Mouse (Mus musculus) Patski (cell line): ENCODE measurements around the gene Colec11. TPM values are rescaled to one million over a fixed set of nuclear protein-coding genes. Genes with fewer than 3 reads are reported as not detected.
A peak's percentile ranks its signal among the peaks of the same experiment; 100 is the strongest.

Experiments used
- ATAC-seq: fragments of 100-300 bp; one replicate; pipeline ENCODE4 v1.8.0; 2021
- CTCF ChIA-PET: fragments of 350-600 bp; sonication (Branson Sonifier 250); formaldehyde crosslinking; loops from one replicate; lab custom pipeline; 2022; ENCODE audit warnings: inconsistent platforms; lab: Charles Lee
- POLR2A ChIA-PET: fragments of 350-600 bp; sonication (Branson Sonifier 250); formaldehyde crosslinking; loops from one replicate; lab custom pipeline; 2022; ENCODE audit warnings: antibody characterized with exemption, inconsistent platforms; lab: Charles Lee
- DNase-seq: peaks from one replicate; pipeline ENCODE4 v3.0.0-alpha.2; 2011; ENCODE audit warnings: low read depth, low spot score
- H3K27me3 ChIP-seq: fragments of 371-371 bp; one replicate; pipeline ENCODE4 v1.5.1; 2021
- CTCF ChIP-seq: fragments of 100-300 bp; IDR thresholded peaks from one replicate; pipeline ENCODE4 v1.5.1; 2021
- in situ Hi-C: fragments of 300-500 bp; cut with MboI; formaldehyde crosslinking; loops from 3 replicates; pipeline ENCODE4 v1.11.1; 2018; ENCODE audit warnings: low pct_unique_long_range_greater_than_20kb, mixed read lengths
- polyA plus RNA-seq: library from polyadenylated mRNA; unstranded; gene quantifications from one replicate; pipeline ENCODE4 v1.2.3, GENCODE M21; 2021

Gene Colec11
- polyA plus RNA-seq, 1 experiment from 2014 or later, result 0.06 TPM

GRCm38 (mm10) chr12:28579132-28579531 is 44.0 kb downstream of the Colec11 start:
- CTCF ChIA-PET, result interaction anchor here (1.2 kb wide), 1 partner anchor 11 kb away, joined by 3 read pairs; no protein-coding TSS in a partner anchor
- in situ Hi-C loops, result loop anchor here (25.0 kb wide), 1 partner anchor 558 kb away; no protein-coding TSS in a partner anchor
- ATAC-seq (no peak), DNase-seq (no peak)
- TF ChIP-seq CTCF, result peak; percentile 57
- POLR2A ChIA-PET, result interaction anchor here (0.6 kb wide), 1 partner anchor 1291 kb away, joined by 3 read pairs; no protein-coding TSS in a partner anchor
- H3K27me3 ChIP-seq, result no peaks in the 10 kb centered on the region

DNA sequence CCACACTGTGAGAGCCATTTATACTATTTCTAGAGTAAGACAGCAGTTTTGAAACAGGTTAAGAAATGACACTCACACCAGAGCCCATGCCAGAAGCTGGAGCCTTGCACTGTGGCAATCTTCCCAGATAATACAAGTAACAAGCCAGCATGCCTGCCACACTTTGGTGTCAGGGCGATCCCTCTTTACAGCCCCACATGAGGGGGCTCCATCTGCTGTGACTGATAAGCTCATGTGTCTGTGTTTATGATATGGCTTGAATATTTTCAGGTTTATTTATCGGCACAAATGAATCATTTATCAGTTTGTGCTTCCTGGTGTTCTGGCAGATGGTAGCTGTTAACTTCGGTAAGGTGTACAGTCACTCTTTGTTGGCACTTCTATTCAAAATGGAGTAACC is 45.0 kb downstream of the Colec11 start:
- ChIA-PET CTCF (interaction anchor here (1.2 kb wide), 1 partner anchor 10 kb away, joined by 3 read pairs; no protein-coding TSS in a partner anchor), POLR2A (no interaction called here)
- ATAC-seq, result no peak
- no peak for TF ChIP-seq CTCF
- no peak for DNase-seq
- H3K27me3 ChIP-seq, result no peaks in the 10 kb centered on the region
- in situ Hi-C loops, result loop anchor here (25.0 kb wide), 1 partner anchor 559 kb away; no protein-coding TSS in a partner anchor

- no peaks in the 10 kb centered on the region for H3K27me3 ChIP-seq
- DNase-seq (no peak), ATAC-seq (no peak)
- ChIA-PET POLR2A (no interaction called here), CTCF (no interaction called here)
- TF ChIP-seq CTCF, result no peak
- in situ Hi-C loops, result loop anchor here (25.0 kb wide), 1 partner anchor 562 kb away; no protein-coding TSS in a partner anchor
Observed at GRCm38 (mm10) chr12:28575366-28576070, 47.7 kb downstream of the Colec11 start.

DNA sequence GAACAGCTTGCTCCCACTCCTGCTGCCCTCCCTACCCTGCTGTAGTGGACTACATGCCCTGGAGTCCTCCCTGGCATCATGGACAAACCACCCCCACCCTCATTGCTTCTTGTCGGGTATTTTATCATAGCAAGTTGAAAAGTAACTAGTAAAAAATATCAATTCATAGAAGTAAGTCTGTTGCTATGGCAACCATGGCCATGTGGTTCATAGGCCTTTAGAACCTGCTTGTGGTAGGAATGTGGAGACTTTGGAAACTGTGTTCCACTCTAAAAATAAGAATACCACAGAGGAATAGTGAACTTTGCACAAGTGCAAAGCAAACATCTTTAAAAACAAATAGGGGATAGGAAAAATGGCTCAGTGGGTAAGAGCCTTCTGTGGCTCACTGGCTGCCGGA is 50.9 kb downstream of the Colec11 start:
- no peak for TF ChIP-seq CTCF
- in situ Hi-C loops, result no loop called here

GRCm38 (mm10) chr12:28552299-28552698 is 70.9 kb downstream of the Colec11 start, which contains the start of gene Dcdc2c:
Dcdc2c (minus strand) TSS chr12:28552399.
- peaks cover 19% of the 10 kb centered on the region for H3K27me3 ChIP-seq
- ChIA-PET CTCF (no interaction called here), POLR2A (no interaction called here)
- ATAC-seq (no peak), DNase-seq (no peak)
- in situ Hi-C loops, result no loop called here
- no peak for TF ChIP-seq CTCF

More for the DNA sequence above, 50.9 kb downstream of the Colec11 start:
- no peak for ATAC-seq
- POLR2A ChIA-PET, result no interaction called here
- peaks cover 3% of the 10 kb centered on the region for H3K27me3 ChIP-seq
- no peak for DNase-seq
- CTCF ChIA-PET, result no interaction called here

- H3K27me3 ChIP-seq, result peaks cover 19% of the 10 kb centered on the region
- no peak for ATAC-seq
- TF ChIP-seq CTCF, result no peak
- DNase-seq, result no peak
- in situ Hi-C loops, result no loop called here
- POLR2A ChIA-PET, result no interaction called here
- CTCF ChIA-PET, result no interaction called here
Observed at GRCm38 (mm10) chr12:28551775-28552174, 71.4 kb downstream of the Colec11 start.

DNA sequence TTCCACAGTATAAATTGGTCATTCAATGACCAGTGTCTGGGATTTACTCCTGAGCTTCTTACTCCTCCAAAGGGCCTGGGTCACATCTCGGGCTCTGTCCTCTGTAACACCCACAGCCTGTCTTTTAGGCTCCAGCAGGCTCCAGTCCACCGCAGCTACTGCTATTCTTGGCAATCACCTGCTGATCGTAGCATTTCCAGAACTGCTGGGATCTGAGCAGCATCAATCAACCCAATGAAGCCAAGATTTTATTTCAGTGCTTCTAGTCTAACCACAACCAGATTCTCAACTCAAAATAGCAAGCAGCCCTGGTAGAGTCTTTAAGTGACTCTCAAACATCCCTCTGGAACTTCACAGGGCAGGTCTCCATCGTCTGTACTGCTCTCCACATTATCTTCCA is 74.3 kb downstream of the Colec11 start:
- ChIA-PET CTCF (no interaction called here), POLR2A (no interaction called here)
- in situ Hi-C loops, result no loop called here
- no peak for TF ChIP-seq CTCF
- DNase-seq (no peak), ATAC-seq (no peak)
- H3K27me3 ChIP-seq, result peaks cover 7% of the 10 kb centered on the region

Other genes starting within 250 kb of the Colec11 start
- 0.06 TPM for gene Dcdc2c, start 71.0 kb downstream of the Colec11 start, polyA plus RNA-seq
- not detected for gene Allc, start 40.9 kb downstream of the Colec11 start, polyA plus RNA-seq
- gene Rps7, start 12.6 kb upstream of the Colec11 start, polyA plus RNA-seq, result 526 TPM
- gene Rnaseh1, start 26.2 kb upstream of the Colec11 start, polyA plus RNA-seq, result 19.7 TPM
- 114 TPM for gene Adi1, start 51.9 kb upstream of the Colec11 start, polyA plus RNA-seq
- 25.6 TPM for gene Trappc12, start 127.1 kb upstream of the Colec11 start, polyA plus RNA-seq
- gene Eipr1, start 128.4 kb upstream of the Colec11 start, polyA plus RNA-seq, result 25.6 TPM